Mouse (Mus musculus) MEL-GATA-1-ER (cell line): ENCODE results near the gene Gabarapl2.
A peak's percentile ranks its signal among the peaks of the same experiment; 100 is the strongest.
"Not testable (repeated sequence)": the region's sequence is repeated elsewhere in the genome, so short reads cannot be mapped to it uniquely, and the experiment has no call there.

ENCODE experiments used
- DNase-seq: peaks from one replicate; pipeline ENCODE4 v3.0.0-alpha.2; 2012; ENCODE audit warnings: low read depth; ENCODE audit errors: extremely low read depth

The Gabarapl2 gene

GRCm38 (mm10) chr8:111934201-111934600 lies 6.3 kb upstream of the Gabarapl2 start:
- no peak for DNase-seq

- peak; percentile 64 for DNase-seq
Observed at GRCm38 (mm10) chr8:111937184-111937583, 3.3 kb upstream of the Gabarapl2 start.

GRCm38 (mm10) chr8:111938076-111938985 lies 2.2 kb upstream of the Gabarapl2 start:
- not testable (repeated sequence) for DNase-seq

- DNase-seq, result peak; percentile 46
Observed at GRCm38 (mm10) chr8:111939516-111940142, 874 bp upstream of the Gabarapl2 start.

GRCm38 (mm10) chr8:111941101-111941454 lies 575 bp downstream of the Gabarapl2 start:
- DNase-seq, result peak; percentile 31

GRCm38 (mm10) chr8:111943544-111943943 lies 3.0 kb downstream of the Gabarapl2 start:
- DNase-seq, result no peak

- DNase-seq, result no peak
Observed at GRCm38 (mm10) chr8:111947144-111947543, 6.6 kb downstream of the Gabarapl2 start.

GRCm38 (mm10) chr8:111947954-111948353 lies 7.5 kb downstream of the Gabarapl2 start:
- DNase-seq, result no peak

GRCm38 (mm10) chr8:111950846-111951245 lies 10.3 kb downstream of the Gabarapl2 start:
- DNase-seq, result no peak

- no peak for DNase-seq
Observed at GRCm38 (mm10) chr8:111951317-111951716, 10.8 kb downstream of the Gabarapl2 start.

- DNase-seq, result no peak
Observed at GRCm38 (mm10) chr8:111951936-111952335, 11.4 kb downstream of the Gabarapl2 start.

GRCm38 (mm10) chr8:111954844-111955594 lies 14.5 kb downstream of the Gabarapl2 start:
- DNase-seq, result no peak

GRCm38 (mm10) chr8:111955879-111956278 lies 15.4 kb downstream of the Gabarapl2 start:
- no peak for DNase-seq

- DNase-seq, result no peak
Observed at GRCm38 (mm10) chr8:111957231-111957630, 16.7 kb downstream of the Gabarapl2 start.

- DNase-seq, result no peak
Observed at GRCm38 (mm10) chr8:111960591-111961321, 20.3 kb downstream of the Gabarapl2 start.

- no peak for DNase-seq
Observed at GRCm38 (mm10) chr8:111961330-111961729, 20.8 kb downstream of the Gabarapl2 start.

- DNase-seq, result no peak
Observed at GRCm38 (mm10) chr8:111962589-111962988, 22.1 kb downstream of the Gabarapl2 start.

- DNase-seq, result no peak
Observed at GRCm38 (mm10) chr8:111963091-111963490, 22.6 kb downstream of the Gabarapl2 start.

GRCm38 (mm10) chr8:111963546-111963945 lies 23.0 kb downstream of the Gabarapl2 start:
- no peak for DNase-seq

GRCm38 (mm10) chr8:111964351-111964750 lies 23.8 kb downstream of the Gabarapl2 start:
- no peak for DNase-seq
